Mouse (Mus musculus): ENCODE measurements at regions not wholly inside any gene's neighbourhood (a gene's known extent, or its start where the extent isn't known, plus 50 kb on each side); places are given as distances from the start of the nearest gene placed in this dataset.

DNA sequence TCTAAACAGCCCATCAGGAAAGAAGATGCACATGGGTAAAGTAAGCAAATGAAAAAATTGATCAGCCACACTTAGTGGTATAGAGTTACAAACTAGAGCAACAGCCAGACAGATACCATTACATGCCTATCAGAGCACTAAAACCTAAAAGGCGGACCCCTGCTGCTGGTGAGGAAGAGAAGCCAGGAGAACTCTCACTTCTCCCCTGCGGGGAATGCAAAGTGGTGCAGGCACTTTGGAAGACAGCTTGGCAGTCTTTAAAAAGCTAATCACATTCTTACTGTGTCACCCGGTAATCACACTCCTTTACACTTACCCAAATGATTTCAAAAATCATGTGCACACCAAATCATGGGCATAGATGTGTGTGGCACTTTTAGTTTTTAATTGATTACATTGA, 204.8 kb upstream of the B3gat1 start:
- TF ChIP-seq POLR2A (IDR thresholded peaks at IDR 0.05; ENCODE audit: insufficient read length, low read depth) = no peak
- no peak for TF ChIP-seq TCF12 (IDR thresholded peaks at IDR 0.05; ENCODE audit: insufficient read depth, poor library complexity, severe bottlenecking)
- no peak for TF ChIP-seq POLR2AphosphoS2 (IDR thresholded peaks at IDR 0.05; ENCODE audit: insufficient read length, low read depth)
- TF ChIP-seq MYOG (IDR thresholded peaks at IDR 0.05; ENCODE audit: control insufficient read depth in 1 of 3, insufficient read depth in 1 of 3, insufficient read length in 2 of 3, low read depth in 2 of 3) = no peak

Measured in myocyte (in vitro differentiated cells).